In genomic region chr17:48041351-48042287, GRCm38 (mm10) we compare ENCODE assay signal across 8 mouse cellular contexts. TPM values are rescaled to one million over a fixed set of nuclear protein-coding genes. Genes with fewer than 3 reads are reported as not detected.
DNase-seq lines count a peak whose midpoint lies in the region; ATAC-seq and TF ChIP-seq lines count a peak whose summit lies in the region.

No protein-coding gene starts in this region.

- no peak for TF ChIP-seq CTCF in E14TG2a.4 (conservative IDR thresholded peaks at IDR 0.05; ENCODE audit: low read length)

- peak overlapping the region; percentile 40 for H3K4me2 ChIP-seq in forebrain, embryonic 14.5 days (ENCODE audit: low read length)
- H3K4me2 ChIP-seq in hindbrain, embryonic 11.5 days (replicated peaks; ENCODE audit: low read depth, low read length), result peak overlapping the region; percentile 22; the same call in 1 of the 2 replicates

- ATAC-seq in forebrain, embryonic 14.5 days, result peak; percentile 74
- peak; percentile 57; the same call in 1 of the 2 replicates for ATAC-seq in hindbrain, embryonic 11.5 days (ENCODE audit: low FRiP score)
- no peak for ATAC-seq in erythroid progenitor cell, adult 5-6 weeks (replicated peaks; ENCODE audit: low FRiP score, poor library complexity, severe bottlenecking)

- peaks cover 52% of the 10 kb centered on the region for H3K4me1 ChIP-seq in E14TG2a.4 (replicated peaks; ENCODE audit: low read depth, low read length)
- H3K4me1 ChIP-seq in forebrain, embryonic 14.5 days (ENCODE audit: control insufficient read depth, insufficient read depth, low read length), result peaks cover 15% of the 10 kb centered on the region
- H3K4me1 ChIP-seq in hindbrain, embryonic 11.5 days (replicated peaks; ENCODE audit: control insufficient read depth, insufficient read depth, low read length), result peaks cover 8% of the 10 kb centered on the region

- no peaks in the 10 kb centered on the region for H3K36me3 ChIP-seq in E14TG2a.4 (ENCODE audit: insufficient read depth, low read length)
- H3K36me3 ChIP-seq in forebrain, embryonic 14.5 days (ENCODE audit: control insufficient read depth, insufficient read depth, low read length), result no peaks in the 10 kb centered on the region
- no peaks in the 10 kb centered on the region for H3K36me3 ChIP-seq in hindbrain, embryonic 11.5 days (ENCODE audit: control insufficient read depth, insufficient read depth, low read length)

- peak; percentile 68 for DNase-seq in adrenal gland, postnatal 14 days
- DNase-seq in forebrain, embryonic 14.5 days (ENCODE audit: low spot score), result peak; percentile 90
- DNase-seq in hindbrain, embryonic 11.5 days (ENCODE audit: low spot score), result peak; percentile 75
- peak; percentile 21 for DNase-seq in layer of hippocampus, adult 9-11 months
- peak; percentile 64 for DNase-seq in lung, postnatal 25 days (ENCODE audit: low spot score)
- peak; percentile 60 for DNase-seq in right cerebral cortex, postnatal 25 days

- peaks cover 29% of the 10 kb centered on the region for H3K27me3 ChIP-seq in E14TG2a.4 (ENCODE audit: insufficient read depth, low read length)
- H3K27me3 ChIP-seq in forebrain, embryonic 14.5 days (replicated peaks; ENCODE audit: control insufficient read depth, insufficient read depth, low read length), result 0 out of 2 replicates have a peak, but pooled peaks cover 5% of the 10 kb centered on the region
- H3K27me3 ChIP-seq in hindbrain, embryonic 11.5 days (ENCODE audit: control insufficient read depth, insufficient read depth, low read length), result no peaks in the 10 kb centered on the region

- H3K9me3 ChIP-seq in E14TG2a.4 (ENCODE audit: low read length), result no peaks in the 10 kb centered on the region
- 0 out of 2 replicates have a peak, but pooled peaks cover 2% of the 10 kb centered on the region for H3K9me3 ChIP-seq in forebrain, embryonic 14.5 days (replicated peaks; ENCODE audit: control insufficient read depth, low read length)
- no peaks in the 10 kb centered on the region for H3K9me3 ChIP-seq in hindbrain, embryonic 11.5 days (ENCODE audit: control insufficient read depth, low read length)

- H3K27ac ChIP-seq in forebrain, embryonic 14.5 days (ENCODE audit: low read depth, low read length), result peak overlapping the region; percentile 78
- peak overlapping the region; percentile 70 for H3K27ac ChIP-seq in hindbrain, embryonic 11.5 days (ENCODE audit: low read depth, low read length)

- peak overlapping the region; percentile 63 for H3K4me3 ChIP-seq in E14TG2a.4 (replicated peaks; ENCODE audit: low read length)
- H3K4me3 ChIP-seq in forebrain, embryonic 14.5 days (ENCODE audit: low read depth, low read length), result no peak overlapping the region
- H3K4me3 ChIP-seq in hindbrain, embryonic 11.5 days (ENCODE audit: low read depth, low read length), result peak overlapping the region; percentile 16; the same call in 1 of the 2 replicates

- H3K9ac ChIP-seq in forebrain, embryonic 14.5 days (ENCODE audit: low read length), result peak overlapping the region; percentile 26; the same call in 1 of the 2 replicates
- H3K9ac ChIP-seq in hindbrain, embryonic 11.5 days (ENCODE audit: low read depth, low read length), result 0 out of 2 replicates have a peak overlapping the region, but pooled peaks have one; percentile 36

- WGBS in forebrain, embryonic 14.5 days, result 4% methylated on average over 29 of the region's 29 CpGs
- 5% methylated on average over 29 of the region's 29 CpGs for WGBS in hindbrain, embryonic 11.5 days

RNA-seq across cellular contexts. Expression of gene 1700122O11Rik, which starts 3.5 kb away (rescaled TPM):
- not detected in 2 replicates for total RNA-seq in adrenal gland, postnatal 14 days (2021)
- not detected in 2 replicates for polyA plus RNA-seq in forebrain, embryonic 14.5 days (2014; fragmentation: Nextera tagmentation; extraction: Ambion mirVana)
- polyA plus RNA-seq in hindbrain, embryonic 11.5 days (2014; fragmentation: Nextera tagmentation; extraction: Ambion mirVana), result not detected in 2 replicates
- not detected in 2 replicates for total RNA-seq in erythroid progenitor cell, adult 5-6 weeks (2015; ENCODE audit: low replicate concordance)
- total RNA-seq in erythroid progenitor cell, adult 5-6 weeks (2017; ENCODE audit: low replicate concordance), result not detected in 2 replicates

RNA-seq across cellular contexts. Expression of gene 1700067P10Rik, which starts 47.5 kb away (rescaled TPM):
- total RNA-seq in adrenal gland, postnatal 14 days (2021), result not detected in 2 replicates
- not detected in 2 replicates for polyA plus RNA-seq in forebrain, embryonic 14.5 days (2014; fragmentation: Nextera tagmentation; extraction: Ambion mirVana)
- polyA plus RNA-seq in hindbrain, embryonic 11.5 days (2014; fragmentation: Nextera tagmentation; extraction: Ambion mirVana), result not detected in 2 replicates
- not detected in 2 replicates for total RNA-seq in erythroid progenitor cell, adult 5-6 weeks (2015; ENCODE audit: low replicate concordance)
- total RNA-seq in erythroid progenitor cell, adult 5-6 weeks (2017; ENCODE audit: low replicate concordance), result 0.51 TPM in 1 of 2 replicates, not detected in the other

Comparison
In these comparisons a context has a peak if more than half of its experiments do, and no peak if none do; other contexts are left out.
1. DNase-seq: peak in every context shown above with its lines; median percentile 90 in forebrain, embryonic 14.5 days; 75 in hindbrain, embryonic 11.5 days; 68 in adrenal gland, postnatal 14 days; 64 in lung, postnatal 25 days; 60 in right cerebral cortex, postnatal 25 days; 21 in layer of hippocampus, adult 9-11 months.